Mouse (Mus musculus) stomach, postnatal 0 days (tissue): Measurements from ENCODE around the gene Irf2bpl. TPM values are rescaled to one million over a fixed set of nuclear protein-coding genes. Genes with fewer than 3 reads are reported as not detected.

Experiments
- ATAC-seq: fragments of 200-750 bp; cut with Nextera tagmentation; 2 replicates; pipeline ENCODE4 v1.8.0; 2017; ENCODE audit not compliant: low FRiP score, low TSS enrichment
- DNase-seq: peaks from one replicate; pipeline ENCODE4 v3.0.0-alpha.2; 2016; ENCODE audit warnings: low spot score
- H3K27ac ChIP-seq: fragments of 300-500 bp; sonication (generic); replicated peaks from 2 replicates; pipeline ENCODE4 v1.5.1; 2014; ENCODE audit warnings: mild to moderate bottlenecking, control low read depth
- H3K27me3 ChIP-seq: fragments of 300-500 bp; sonication (generic); 2 replicates; pipeline ENCODE4 v1.6.1; 2014; ENCODE audit warnings: low read length; ENCODE audit not compliant: control insufficient read depth, insufficient read depth
- H3K36me3 ChIP-seq: fragments of 300-500 bp; sonication (generic); 2 replicates; pipeline ENCODE4 v1.6.1; 2014; ENCODE audit warnings: low read length, mixed read lengths; ENCODE audit not compliant: control insufficient read depth, insufficient read depth
- H3K4me1 ChIP-seq: fragments of 300-500 bp; sonication (generic); replicated peaks from 2 replicates; pipeline ENCODE4 v1.6.1; 2014; ENCODE audit warnings: antibody characterized with exemption; ENCODE audit not compliant: control insufficient read depth, insufficient read depth
- H3K4me2 ChIP-seq: fragments of 300-500 bp; sonication (generic); replicated peaks from 2 replicates; pipeline ENCODE4 v1.6.1; 2014; ENCODE audit warnings: low read depth, mild to moderate bottlenecking, control low read depth, moderate library complexity
- H3K4me3 ChIP-seq: fragments of 300-500 bp; sonication (generic); 2 replicates; pipeline ENCODE4 v1.5.1; 2014; ENCODE audit warnings: low read depth, low read length, control low read depth
- H3K9ac ChIP-seq: fragments of 300-500 bp; sonication (generic); 2 replicates; pipeline ENCODE4 v1.6.1; 2014; ENCODE audit warnings: mild to moderate bottlenecking, low read length, control low read depth, mixed read lengths
- H3K9me3 ChIP-seq: fragments of 300-500 bp; sonication (generic); 2 replicates; pipeline ENCODE4 v1.6.1; 2016; ENCODE audit warnings: low read length; ENCODE audit not compliant: control insufficient read depth
- CTCF ChIP-seq: IDR thresholded peaks from 2 replicates; pipeline ENCODE4 v1.5.1; 2016; ENCODE audit warnings: antibody characterized with exemption, low read depth, mild to moderate bottlenecking, moderate library complexity
- EP300 ChIP-seq: optimal IDR thresholded peaks from 2 replicates; pipeline ENCODE3; 2016; ENCODE audit warnings: antibody characterized with exemption
- WGBS: fragments of 180-500 bp; shearing (Covaris S2); extraction: QIAGEN DNeasy Blood & Tissue Kit; methylation state at CpG from one replicate; pipeline ENCODE4 v1.1.7; 2014; 5-methylcytosine and 5-hydroxymethylcytosine counted together
- polyA plus RNA-seq: library from polyadenylated mRNA; unstranded; fragments of >200 nt; fragmentation: Nextera tagmentation; extraction: Ambion mirVana; gene quantifications from 2 replicates; pipeline ENCODE4 v1.2.1, GENCODE M21; 2015

Gene Irf2bpl
- polyA plus RNA-seq, 1 experiment from 2014 or later = 19.1 TPM

DNA sequence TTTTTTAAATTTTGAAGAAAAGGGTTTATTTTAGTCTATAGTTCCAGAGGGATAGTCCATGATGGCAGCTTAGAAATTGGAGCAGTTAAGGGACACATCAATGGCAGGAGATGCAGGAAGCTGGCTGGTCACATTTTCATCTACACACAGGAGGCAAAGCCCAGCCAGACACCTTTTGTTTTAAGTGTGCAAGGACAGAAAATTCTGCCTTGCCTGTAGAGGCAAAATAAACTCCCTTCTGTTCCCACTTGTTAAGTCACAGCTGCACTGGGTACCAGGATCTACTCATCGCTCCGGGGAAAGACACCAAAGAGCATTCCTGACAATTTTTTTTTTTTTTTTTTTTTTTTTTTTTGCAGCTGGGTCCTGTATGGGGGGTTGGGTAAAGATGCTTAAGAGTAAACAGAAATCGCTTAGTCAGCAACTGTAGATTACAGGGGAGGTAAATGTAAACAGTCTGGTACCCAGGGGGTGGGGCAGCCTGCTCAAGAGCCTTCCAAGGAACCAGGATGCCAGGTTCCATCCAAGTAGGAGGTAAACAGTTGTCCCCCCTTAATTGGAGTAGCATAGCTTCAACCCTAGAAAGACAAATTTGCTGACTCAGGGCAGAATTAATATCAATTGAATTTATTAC lies 4.4 kb downstream of the Irf2bpl start:
- Histone ChIP-seq H3K9me3 (no peaks in the 10 kb centered on the region), H3K9ac (no peak overlapping the region), H3K27ac (no peak overlapping the region), H3K4me1 (peaks cover 2% of the 10 kb centered on the region; the same call in 1 of the 2 replicates), H3K27me3 (no peaks in the 10 kb centered on the region), H3K36me3 (peaks cover 4% of the 10 kb centered on the region; the same call in 1 of the 2 replicates), H3K4me2 (no peak overlapping the region), H3K4me3 (no peak overlapping the region)
- TF ChIP-seq CTCF = no peak
- TF ChIP-seq EP300 = no peak
- ATAC-seq = no peak
- no peak for DNase-seq
- WGBS = 66% methylated on average over 3 of the region's 3 CpGs

DNA sequence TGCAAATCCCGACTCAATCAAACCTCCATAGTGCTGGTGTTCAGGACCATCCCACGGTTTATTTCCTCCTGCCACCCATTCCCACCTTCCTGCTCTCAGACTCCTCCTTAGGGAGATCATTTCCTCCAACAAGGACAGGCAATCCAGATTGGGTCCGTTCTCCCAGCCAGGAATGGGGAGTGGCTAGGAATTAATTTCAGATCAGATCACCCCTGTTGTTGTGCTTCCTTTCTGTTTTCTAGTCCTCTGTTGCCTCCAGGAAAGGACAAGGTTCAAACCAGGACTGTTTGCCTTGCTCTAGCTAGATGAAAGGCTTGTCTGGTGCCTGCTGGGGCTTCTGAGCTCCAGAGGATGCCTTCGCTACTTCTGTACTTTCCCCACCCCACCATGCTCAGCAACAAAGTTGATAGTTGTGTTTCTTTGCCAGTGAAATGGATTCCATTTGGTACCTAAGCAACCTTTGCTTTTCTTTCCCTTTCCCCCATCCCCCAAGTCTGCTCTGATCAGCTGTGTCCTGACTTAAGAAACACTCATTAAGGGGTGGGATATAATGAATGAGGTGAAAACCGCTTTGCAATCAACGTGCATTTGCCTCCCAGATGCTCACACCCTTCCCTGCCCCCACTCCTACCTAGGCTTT lies 5.0 kb downstream of the Irf2bpl start:
- H3K27ac ChIP-seq = no peak overlapping the region
- no peak for DNase-seq
- ATAC-seq = no peak

DNA sequence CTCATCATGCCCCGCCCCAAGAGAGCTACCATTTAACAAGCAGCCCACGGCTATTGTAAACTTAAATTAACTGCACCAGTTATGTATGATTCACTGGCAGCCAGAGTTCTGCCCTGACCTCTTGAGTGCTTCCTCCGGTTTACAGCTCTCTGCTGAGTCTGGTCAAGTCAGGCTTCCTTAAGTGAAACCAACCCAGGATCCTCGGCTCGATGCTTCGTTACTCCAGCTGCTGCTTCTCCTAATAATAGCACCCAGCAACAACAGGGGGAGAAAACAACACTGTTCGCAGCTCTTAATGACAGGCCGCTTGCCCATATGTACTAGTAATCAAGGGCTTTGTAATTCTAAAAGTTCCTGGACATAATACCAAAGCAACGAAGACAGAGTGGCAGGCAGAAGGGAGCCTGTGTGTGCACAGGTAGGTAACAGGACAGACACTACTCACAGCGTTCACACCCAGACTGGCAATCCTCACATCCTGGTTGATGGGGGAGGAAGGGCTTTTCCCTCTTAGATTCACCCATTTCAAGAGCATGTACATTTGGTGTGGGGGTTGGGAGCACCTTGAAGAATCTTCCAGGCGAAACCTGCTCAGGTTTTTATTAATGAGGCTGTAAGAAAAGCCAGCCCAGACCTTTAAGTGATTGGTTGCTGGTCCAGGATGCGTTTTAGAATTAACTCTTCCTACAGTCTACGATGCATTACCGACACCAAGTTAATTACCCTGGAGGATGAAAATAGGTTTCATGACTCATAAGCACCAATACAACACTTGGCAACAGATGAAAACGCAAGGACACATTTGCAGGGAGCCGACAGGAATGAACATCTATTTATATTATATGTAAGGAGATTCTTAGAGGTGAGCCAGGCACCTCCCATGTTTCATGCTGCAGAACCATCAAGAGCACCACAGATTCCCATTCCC lies 5.9 kb downstream of the Irf2bpl start:
- 0 out of 2 replicates have a peak overlapping the region, but pooled peaks have one; percentile 5 for H3K4me2 ChIP-seq
- H3K9ac ChIP-seq = no peak overlapping the region
- H3K36me3 ChIP-seq = peaks cover 4% of the 10 kb centered on the region; the same call in 1 of the 2 replicates
- H3K27me3 ChIP-seq = no peaks in the 10 kb centered on the region
- H3K9me3 ChIP-seq = no peaks in the 10 kb centered on the region
- H3K4me1 ChIP-seq = peaks cover 2% of the 10 kb centered on the region; the same call in 1 of the 2 replicates
- WGBS = 46% methylated on average over 16 of the region's 16 CpGs
- H3K27ac ChIP-seq = peak overlapping the region; percentile 58; the same call in 1 of the 2 replicates
- ATAC-seq (no peak), DNase-seq (no peak)
- H3K4me3 ChIP-seq = no peak overlapping the region
- TF ChIP-seq EP300 = no peak
- TF ChIP-seq CTCF = no peak

More for the DNA sequence above, 5.0 kb downstream of the Irf2bpl start:
- Histone ChIP-seq H3K4me2 (no peak overlapping the region), H3K4me1 (peaks cover 2% of the 10 kb centered on the region; the same call in 1 of the 2 replicates), H3K27me3 (no peaks in the 10 kb centered on the region), H3K36me3 (peaks cover 4% of the 10 kb centered on the region; the same call in 1 of the 2 replicates), H3K4me3 (no peak overlapping the region), H3K9me3 (no peaks in the 10 kb centered on the region), H3K9ac (no peak overlapping the region)
- TF ChIP-seq EP300 = no peak
- no peak for TF ChIP-seq CTCF
- 61% methylated on average over 6 of the region's 6 CpGs for WGBS

DNA sequence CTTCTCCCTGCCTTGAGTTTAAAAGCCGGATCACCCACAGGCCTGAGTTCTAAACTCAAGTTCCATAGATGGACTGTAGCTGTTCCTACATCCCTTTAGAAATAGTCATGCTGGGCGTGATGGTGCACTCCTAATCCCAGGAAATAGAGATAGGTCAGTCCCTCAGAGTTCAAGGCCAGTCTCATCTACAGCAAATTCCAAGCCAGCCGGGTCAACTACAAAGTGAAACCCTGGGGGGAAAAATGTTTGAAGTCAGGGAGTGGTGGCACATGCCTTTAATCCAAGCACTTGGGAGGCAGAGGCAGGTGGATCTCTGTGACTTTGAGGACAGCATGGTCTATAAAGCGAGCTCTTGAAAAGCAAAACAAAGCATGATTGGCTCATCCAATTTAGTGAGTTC lies 7.6 kb downstream of the Irf2bpl start:
- no peak for TF ChIP-seq CTCF
- no peak for TF ChIP-seq EP300

DNA sequence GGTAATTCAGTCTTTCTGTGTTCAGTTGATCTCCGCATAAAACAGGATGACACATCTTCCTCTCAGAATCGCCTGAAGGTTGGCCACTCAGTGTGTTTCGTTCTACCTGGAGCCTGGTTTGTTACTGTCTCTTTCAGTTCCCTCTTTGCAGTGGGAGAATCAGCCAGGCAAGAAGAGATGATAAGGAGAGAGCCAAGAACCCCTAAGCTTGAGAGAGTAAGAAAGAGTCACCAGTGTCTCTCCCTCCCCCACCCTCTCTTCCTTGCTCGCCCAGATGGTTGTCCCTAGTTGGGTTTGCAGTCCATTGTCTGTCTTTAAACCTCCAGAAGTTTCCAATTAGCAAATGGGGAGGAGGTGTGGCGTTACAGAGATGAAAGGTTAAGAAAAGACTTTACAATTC lies 8.5 kb downstream of the Irf2bpl start:
- DNase-seq (no peak), ATAC-seq (no peak)
- H3K4me1 ChIP-seq = peaks cover 4% of the 10 kb centered on the region
- TF ChIP-seq EP300 (no peak), CTCF (no peak)
- no peaks in the 10 kb centered on the region for H3K36me3 ChIP-seq
- H3K4me3 ChIP-seq = no peak overlapping the region
- no peaks in the 10 kb centered on the region for H3K9me3 ChIP-seq
- WGBS = 88% methylated on average over 5 of the region's 5 CpGs
- H3K9ac ChIP-seq = no peak overlapping the region
- no peaks in the 10 kb centered on the region for H3K27me3 ChIP-seq
- H3K27ac ChIP-seq = no peak overlapping the region
- H3K4me2 ChIP-seq = no peak overlapping the region

More for the DNA sequence above, 7.6 kb downstream of the Irf2bpl start:
- Histone ChIP-seq H3K36me3 (peaks cover 4% of the 10 kb centered on the region; the same call in 1 of the 2 replicates), H3K27ac (no peak overlapping the region), H3K4me2 (no peak overlapping the region), H3K4me3 (no peak overlapping the region), H3K9ac (no peak overlapping the region), H3K27me3 (no peaks in the 10 kb centered on the region), H3K9me3 (no peaks in the 10 kb centered on the region), H3K4me1 (peaks cover 6% of the 10 kb centered on the region)
- ATAC-seq = no peak
- no peak for DNase-seq
- 89% methylated on average over 4 of the region's 4 CpGs for WGBS
